Mouse (Mus musculus) layer of hippocampus, adult 9-11 months (tissue): ENCODE data around the gene B4galt2.

Experiments
- DNase-seq: peaks from one replicate; pipeline ENCODE4 v3.0.0; 2022

The B4galt2 gene

DNA sequence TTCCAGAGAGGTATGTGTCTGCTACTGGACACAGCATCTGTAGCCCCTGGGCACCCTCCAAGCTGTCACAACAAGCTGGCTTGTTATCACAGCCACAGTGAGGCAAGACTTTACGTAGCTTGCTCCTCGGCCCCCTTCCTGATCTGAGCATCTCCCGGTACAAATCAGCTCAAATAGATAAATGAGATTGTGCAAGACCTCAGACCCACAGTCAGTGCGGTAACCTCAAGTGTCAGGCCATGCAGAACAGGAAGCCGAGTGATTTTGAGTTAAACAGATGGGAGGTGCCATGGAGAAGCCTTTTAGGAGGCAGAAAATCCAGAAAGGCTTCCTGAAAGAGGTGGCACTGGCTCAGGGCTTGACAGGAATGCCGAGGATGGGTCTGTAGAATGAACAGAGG is 16.3 kb downstream of the B4galt2 start:
- DNase-seq = no peak

DNA sequence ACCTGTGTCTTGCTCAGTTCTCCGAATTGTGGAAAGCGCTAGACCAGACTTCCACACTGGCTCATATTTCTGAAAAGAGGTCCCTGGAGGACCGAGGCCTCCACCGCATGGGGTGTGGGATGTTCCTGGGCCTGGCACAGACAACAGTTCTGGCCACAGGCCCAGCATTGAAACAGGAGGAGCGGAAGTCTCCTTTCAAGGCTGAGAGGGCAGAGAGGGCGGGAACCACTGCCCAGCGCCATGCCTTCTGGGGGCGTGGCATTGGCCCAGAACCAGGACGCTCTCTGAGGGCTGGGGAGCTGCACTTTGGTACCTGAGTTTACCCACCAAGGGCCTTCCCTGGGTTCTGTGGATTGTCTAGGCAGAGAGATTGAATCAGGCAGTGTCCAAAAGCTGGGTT is 17.2 kb downstream of the B4galt2 start:
- no peak for DNase-seq

DNA sequence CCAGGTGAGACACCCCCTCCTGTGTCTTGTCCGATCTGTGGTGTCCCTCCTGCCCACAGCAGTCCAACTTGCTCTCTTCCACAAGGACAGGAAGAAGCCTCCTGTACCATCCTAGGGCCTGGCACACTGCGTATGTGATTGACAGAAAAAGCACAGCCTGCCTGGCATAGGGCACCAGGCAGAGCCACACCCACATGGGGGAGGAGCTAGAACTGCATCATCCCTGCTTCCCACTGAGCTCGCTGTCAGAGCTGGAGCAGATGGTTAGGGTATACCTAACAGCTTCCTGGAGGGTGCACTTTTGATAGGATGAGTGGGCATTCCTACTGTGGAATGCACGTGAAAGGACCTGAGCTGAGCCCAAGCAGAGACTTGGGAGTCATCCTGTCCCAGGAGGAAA is 20.5 kb downstream of the B4galt2 start:
- peak; percentile 86 for DNase-seq

DNA sequence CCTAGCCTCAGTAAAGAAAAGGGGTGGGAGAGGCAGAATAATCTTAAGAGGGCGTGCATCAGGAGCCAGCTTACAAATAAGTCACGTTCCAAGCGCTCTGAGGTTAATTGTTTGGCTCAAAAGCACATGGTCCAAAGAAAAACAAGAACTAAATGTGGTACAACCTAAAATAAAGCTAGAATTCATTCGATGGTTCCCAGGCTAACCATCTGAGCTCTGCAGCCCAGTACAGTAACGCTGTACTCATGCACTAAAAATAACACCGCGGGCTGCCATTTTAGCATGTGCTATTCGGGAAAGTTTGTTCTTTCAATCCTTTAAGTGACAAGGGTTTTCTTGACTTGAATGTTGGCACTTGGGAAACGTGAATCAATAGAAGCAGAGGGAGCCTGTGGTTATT is 22.7 kb downstream of the B4galt2 start:
- DNase-seq = no peak

DNA sequence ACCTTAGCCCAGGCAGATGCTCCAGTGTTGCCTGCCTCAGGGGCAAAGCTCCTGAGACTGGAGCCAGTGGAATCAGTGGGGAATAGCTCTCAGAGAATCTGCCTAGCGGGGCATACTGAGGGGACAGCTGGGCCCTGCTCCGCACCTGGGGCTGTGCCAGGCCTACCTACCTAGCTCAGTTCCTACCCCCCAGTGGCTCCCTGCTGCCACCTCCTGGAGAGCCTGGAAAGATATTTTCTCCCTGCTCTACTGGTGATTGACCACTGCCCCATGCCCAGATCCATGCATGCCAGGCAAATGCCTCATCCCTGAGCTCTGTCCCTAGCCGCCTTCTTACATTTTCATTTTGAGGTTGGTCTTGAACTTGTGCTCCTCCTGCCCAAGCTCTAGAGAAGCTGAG is 24.5 kb downstream of the B4galt2 start:
- DNase-seq = peak; percentile 79

DNA sequence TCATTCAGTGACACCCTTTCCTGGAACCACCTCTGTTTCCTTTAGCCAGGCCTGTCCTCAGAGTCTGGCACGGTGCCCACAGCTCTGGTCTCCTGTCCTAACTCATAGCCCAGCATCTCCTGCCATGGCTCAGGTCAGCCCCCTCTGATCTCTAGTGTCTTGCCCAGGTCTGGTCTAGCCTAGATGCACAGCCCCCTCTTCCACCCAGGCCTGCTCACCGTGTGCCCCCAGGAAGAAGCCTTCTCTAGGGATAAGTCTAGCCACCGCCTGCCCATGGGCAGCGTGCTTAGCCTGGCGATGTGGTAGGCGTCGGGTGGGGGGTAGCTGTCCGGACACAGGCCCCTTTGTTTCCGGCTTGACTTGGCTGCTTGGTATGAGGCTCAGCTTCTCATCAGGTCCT is 28.1 kb downstream of the B4galt2 start:
- DNase-seq = peak; percentile 72

DNA sequence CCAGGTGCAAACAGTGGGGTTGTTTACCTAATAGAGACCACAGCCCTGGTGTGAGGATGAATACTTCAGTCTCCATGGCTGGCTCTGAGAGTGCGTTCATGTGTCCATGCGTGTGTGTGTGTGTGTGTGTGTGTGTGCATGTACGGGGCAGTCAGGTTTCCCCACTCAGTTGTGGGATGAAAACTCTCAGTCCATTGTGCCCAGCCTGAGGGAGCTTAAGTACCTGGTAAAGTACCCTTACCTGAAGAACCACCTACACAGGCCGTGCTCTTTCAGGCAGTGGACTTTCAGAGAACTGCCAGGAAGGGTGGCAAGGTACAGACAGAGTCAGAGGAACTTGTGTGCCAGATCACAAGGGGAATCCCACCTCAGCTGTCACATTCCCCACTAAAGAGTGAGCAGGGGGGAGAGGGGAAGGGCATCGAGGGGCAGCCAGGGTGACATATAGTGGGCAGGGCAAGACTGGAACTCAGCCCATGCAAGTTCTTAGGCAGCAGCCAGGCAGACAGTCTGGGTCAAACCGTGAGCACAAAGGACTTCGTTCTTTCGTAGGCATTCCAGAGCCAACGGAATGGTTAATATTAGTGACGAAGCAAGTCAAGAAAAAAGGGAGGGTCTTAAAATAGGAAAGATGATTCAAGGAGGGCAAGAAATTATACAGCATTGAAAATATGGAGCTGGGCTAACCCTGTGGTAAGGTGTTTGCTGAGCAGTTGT is 31.0 kb downstream of the B4galt2 start:
- no peak for DNase-seq

DNA sequence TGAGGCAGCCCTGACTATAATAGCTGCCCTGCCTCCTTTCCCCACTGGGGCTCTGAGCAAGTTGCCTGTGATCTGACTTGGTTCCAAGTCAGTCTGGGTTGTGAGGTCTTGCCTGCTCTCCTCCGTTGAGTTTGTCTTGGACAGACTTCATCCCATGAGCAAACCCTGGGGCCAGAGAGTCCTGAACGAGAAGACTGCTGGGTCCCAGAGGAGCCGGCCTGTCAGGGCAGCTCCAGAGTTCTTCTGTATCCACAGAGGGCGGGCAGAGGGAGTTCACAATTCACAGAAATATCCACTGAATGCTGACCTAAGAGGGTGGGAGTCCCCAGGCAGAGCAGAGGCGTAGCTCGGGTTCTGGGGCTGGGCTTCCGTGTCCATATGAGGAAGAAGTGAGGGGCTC is 32.4 kb downstream of the B4galt2 start:
- DNase-seq = no peak

DNA sequence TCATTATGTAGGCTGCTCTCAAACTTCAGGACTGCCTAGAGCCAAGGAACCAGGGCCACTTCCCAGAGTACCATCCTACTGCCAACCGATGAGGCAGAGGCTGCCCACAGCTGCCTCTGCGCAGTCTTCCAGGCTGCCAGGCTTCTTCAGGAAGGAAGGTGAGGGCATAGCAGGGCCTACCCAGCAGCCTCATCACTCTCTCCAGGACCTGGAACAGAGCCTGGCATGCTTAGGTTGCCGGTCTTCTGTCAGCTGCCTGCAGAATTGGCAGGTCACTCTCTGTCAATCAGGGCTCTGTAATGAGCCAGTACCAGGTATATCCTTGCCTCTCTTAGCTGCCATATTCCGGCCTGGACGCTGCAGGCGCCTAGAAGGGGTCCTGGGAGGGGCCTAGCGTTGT is 33.1 kb downstream of the B4galt2 start:
- DNase-seq = no peak

DNA sequence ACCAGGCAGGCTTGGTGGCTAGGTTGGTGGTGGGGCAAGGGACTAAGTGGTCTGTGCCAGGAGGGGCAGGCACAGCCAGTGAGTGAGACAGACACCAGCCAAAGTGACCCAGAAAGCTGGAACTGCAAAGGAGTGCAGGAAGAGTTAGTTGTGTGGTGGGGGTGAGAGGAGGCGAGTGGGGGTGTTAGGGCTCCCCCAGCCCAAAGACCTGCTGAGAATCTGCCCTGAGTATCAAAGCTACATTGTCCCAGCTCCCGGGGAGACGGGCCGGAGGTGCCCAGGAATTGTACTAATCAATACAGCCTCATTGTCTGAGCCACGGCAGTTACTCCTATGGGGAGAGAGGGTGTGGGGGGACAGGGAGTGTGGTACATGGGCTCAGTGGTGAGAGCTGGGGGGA is 33.8 kb downstream of the B4galt2 start:
- DNase-seq = no peak

DNA sequence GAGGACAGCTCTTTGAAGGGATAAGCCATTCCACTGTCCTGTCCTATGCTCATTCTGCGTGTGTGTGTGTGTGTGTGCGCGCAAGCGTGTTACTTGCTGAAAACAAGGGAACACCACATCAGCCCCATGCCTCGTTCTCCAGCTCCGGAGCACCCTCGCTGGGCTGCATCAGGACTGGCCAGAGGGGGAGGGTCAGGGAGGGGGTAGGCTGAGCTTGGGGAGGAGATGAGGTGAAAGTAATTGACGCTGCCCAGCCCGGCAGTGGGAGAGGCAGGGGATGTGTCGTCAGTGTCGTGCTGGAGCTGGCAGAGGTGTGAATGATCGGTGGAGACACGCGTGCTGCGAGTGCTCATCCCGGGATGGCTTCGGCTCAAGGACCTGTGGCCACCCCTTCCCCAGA is 34.2 kb downstream of the B4galt2 start:
- DNase-seq = no peak

DNA sequence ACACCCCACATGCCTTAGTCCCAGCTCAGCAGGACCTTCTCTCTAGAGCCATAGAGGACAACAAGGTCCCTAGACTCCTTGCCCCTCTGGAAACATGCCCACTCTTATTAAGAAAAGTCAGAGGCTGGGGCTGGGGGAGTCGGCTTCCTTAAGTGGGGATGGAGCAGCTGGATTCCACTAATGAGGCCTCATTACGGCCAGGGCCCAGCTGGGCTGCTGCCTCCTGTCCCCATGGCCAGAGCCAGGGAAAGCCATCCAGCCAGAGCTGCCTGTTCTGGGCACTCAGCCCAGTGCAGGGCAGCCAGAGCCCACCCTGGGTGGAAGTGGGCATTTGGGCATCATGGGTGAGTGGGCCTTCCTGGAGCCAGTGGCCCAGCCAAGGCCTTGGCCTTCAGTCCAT is 36.3 kb downstream of the B4galt2 start:
- peak; percentile 55 for DNase-seq

DNA sequence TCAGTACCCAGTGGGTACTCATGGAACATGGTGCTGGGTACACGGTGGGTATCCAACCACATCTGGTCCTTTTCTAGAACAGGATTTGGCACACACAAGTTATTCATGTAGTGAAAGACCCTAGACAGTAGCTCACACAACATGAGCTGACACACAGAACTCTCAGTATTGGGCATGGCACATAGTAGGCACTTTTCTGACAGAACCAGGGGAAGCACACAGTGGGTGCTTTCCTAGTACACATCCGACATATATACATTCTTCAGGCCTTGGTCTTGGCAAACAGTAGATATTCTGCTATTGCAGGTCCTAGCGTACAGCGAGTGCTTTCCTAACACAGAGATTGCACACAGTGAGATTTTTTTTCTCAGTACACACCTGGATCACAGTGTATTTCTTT is 37.0 kb downstream of the B4galt2 start:
- no peak for DNase-seq

DNA sequence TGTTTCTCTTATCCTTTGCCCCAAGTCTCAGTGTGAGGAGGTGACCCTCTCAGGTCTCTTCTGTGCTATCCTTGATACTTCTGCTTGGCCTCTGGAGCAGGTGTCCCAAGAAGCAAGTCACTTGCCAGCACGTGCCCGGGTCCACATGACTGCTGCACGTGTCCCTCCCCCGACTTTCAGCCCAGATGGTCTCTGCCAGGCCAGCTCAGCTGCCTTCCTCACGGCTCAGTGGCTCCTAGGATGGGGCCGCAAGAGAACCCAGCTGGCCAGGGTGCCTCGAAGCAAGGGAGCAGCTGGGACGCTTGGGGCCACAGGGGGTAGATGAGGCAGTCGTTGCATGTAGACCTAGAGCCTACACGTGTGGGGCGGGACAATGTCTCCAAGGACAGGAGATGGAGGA is 38.0 kb downstream of the B4galt2 start:
- DNase-seq = no peak

DNA sequence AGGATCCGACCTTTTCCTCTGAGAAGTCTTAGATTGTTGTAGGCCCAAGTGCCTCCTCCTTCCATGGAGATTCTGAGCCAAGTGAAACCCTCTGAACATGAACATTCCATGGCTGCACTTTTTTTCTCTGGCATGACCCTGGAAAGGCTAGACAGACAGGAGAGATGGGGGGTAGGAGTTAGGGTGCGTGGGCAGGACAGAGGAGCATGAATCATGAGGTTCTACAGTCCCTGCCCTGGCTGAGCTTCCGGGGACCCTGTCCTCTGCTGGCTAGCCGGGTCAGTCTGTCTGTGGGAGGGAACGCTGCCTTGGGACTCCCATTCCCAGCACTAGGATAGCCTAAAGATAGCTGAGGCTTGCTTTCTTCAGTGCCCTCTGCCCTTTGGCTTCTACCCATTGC is 38.8 kb downstream of the B4galt2 start:
- DNase-seq = no peak

DNA sequence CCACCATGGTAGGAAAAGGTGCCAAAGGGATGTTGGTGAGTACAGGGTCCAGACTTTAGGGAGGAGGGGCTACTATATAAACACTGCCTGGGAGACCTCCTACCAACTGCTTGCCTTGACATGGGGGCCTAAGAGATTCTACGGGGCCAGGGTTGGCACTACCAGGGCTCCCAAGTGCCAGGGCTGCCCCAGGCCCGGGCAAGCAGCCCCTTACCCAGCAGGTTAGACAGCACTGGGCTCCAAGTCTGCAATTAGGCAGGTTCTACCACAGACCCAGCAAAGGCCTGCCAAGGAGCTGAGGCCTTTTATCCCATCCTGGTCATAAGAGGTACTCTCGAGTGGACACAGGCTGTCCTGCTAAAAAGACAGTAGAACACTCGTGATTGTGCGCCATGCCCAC is 40.2 kb downstream of the B4galt2 start:
- DNase-seq = no peak

DNA sequence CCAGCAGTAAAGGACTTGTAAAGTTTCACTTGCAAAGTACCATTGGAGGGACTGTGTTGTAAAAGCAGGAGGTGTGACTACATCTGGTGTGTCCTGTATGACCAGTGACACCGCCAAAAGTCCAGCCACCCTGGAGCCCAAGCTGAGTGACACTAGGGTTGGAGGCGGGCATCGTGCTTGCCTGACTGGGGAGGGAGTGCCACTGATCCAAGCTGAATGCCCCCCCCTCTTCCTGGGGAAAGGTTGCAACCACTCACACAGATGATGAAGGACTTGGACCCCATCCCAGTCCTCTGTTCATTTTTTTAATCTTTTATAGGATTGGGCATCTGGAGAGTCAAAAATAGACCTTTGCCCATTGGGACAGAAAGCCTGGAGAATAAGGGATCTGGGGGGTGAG is 41.7 kb downstream of the B4galt2 start:
- DNase-seq = no peak

DNA sequence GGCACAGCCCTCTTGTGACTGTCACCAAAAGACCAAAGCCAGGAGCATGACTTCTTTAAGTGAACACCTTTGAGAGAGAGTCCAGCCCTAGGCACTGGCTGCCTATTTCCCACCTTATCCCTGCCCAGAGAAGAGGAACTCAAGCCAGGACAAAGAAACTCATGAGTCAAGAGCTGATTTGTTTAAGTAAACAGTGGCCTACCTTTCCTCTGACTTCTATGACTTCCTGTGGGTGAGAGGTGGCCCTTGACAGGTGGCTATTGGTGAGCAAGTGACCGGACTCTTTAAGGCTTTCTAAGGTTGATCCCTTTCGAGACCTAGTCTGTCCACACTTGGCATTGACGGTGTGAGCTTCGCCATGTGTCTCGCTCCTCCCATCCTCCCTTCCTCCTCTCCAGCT is 42.5 kb downstream of the B4galt2 start:
- DNase-seq = no peak

DNA sequence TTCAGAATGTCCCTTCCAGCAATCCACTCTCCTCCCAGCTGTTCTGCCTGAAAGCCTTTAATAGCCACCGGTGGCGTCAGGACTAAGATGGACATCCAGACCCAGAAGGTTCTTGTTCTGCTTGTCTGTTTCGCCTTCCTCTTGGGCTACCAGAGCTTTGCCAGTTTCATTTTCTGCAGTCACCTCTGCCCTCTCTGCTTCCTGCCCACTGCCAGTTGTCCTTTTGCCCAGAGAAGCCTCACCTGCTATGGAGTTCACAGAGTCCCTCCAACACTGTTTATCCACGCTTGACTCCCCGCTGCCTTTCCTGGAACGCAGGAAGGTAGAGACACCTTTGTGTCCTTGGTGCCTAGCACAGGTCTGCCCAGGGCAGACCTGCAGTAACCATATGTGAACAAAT is 43.9 kb downstream of the B4galt2 start:
- no peak for DNase-seq

DNA sequence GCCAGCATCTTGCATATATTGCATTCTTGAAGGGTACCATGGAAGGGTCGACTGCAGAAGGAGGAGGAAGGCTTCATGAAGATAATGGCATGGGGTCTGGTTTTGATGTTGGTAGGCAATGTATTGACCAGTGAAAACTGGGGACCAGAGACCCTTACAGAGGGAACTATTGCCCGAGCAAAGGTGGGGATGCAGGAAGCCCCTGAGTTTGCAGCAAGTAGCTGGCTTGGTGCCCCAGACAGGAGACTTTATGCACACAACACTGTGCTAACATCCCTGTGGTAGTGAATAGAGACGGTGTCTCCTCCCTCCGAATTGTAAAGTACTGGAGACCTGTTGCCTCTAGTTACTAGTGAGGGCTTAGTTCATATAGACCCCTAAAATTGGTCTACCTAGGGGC is 46.0 kb downstream of the B4galt2 start:
- no peak for DNase-seq

DNA sequence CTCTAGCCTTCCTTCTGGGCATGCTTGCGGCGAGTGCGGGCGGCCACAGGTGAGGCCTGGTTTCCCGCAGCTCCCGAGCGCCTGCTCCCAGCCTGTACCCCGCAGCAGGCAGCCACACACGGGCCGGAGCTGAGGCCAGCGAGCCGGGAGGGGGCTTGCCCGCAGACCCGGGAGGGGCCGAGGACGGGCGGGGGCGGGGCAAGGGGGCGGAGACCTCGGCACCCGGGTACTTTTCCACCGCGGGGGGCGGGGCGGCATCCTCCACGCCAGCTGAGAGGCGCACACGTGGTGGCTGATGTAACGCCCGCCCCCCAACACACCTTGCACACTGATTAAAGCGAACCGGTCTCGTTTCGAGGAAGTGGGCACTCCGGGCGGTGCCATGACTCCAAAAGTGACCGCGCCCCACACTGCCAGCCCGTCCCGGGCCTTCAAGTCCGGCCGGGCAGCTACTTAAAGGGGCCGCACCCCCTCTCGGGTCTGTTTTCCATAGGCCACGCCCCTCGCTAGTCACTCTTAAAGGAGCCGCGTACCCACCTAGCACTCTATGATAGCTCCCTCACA is 47.0 kb downstream of the B4galt2 start:
- peak; percentile 90 for DNase-seq

DNA sequence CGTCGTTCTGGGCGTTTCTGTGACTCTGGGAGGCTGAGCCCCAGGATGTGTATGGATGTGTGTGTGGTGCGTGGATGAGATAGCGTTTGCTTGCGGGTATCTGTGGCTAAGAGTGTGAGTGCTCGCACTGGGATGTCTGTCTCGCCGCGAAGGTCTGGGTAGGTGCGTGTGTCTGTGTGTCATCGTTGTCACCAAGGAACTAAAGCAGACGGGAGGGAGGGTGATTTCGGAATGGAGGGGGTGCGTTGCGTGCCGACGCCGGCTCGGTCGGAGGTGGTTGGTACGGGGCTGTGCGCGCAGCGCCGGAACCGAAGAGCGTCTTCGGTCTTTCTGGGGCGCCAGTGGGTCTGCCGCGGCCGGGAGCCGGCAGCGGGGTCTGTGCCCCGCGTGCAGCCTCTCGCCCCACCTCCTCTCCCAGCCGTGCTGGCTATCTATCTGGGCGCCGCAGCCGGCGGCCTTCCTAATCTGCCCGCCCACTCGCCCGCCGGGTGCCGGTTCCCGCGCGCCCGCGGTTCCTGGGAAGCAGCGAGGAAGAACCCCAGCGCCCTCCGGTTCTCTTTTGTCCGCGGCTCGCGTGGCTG is 47.7 kb downstream of the B4galt2 start:
- peak; percentile 60 for DNase-seq

DNA sequence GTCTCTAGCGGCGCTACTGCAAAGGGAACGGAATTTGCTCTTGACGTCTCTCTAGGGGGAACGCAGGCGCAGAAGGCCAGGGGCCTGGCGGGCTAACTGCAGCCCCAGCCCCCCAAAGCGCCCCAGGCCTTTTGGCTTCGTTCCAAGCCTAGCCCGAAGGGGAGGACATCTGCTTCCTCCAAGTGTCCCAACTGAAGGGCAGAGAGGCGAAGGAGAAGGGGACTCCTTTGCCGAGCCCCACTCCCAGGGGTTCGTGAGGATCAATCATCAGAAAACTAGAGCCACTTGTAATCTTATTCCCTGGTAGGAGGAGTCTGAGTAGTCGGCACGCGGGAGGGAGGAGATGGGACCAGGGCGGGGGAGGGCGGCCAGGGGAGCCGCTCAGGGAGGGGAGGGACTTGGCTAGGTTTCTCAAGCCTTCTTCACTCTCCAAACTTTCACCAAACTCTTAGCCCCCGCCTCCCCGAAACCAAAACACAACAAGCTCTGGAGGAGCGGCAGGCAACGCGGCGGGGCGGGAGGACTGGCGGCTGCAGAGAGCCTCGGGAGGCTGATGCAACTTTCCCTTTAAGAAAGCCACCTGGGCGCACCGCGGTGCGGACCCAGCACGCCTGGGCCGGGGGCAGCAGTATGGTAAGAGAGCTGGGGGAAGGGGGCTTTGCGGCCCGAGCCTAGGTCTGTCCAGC is 48.3 kb downstream of the B4galt2 start:
- DNase-seq = no peak

DNA sequence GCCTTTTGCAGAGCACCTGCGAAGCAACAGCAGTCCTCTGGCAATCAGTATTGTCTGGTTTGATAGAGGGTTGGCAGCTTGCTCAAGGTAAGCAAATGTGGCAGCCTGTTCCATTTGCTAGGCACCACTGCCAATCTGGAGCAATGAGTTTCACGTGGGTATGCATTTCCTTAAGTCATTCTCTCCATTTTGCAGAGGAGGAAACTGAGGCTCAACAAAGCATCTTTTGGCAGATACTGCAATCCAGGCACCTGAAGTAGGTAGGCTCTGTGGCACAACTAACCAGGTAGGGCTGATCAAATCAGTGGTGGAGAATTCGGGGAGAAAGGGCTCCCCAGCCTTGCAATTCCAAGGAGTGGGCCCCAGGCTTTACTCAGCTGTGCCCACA is 48.8 kb downstream of the B4galt2 start, which contains the start of gene Slc6a9:
Gene Slc6a9 (plus strand): TSS at position 50 of the 388 bp plus-strand sequence.
- DNase-seq = no peak
